Mouse (Mus musculus) granulocyte monocyte progenitor cell, adult 5-6 weeks (primary cell): Measurements from ENCODE around the gene Neurl1b. TPM values are rescaled to one million over a fixed set of nuclear protein-coding genes. Genes with fewer than 3 reads are reported as not detected.

Source experiments
- ATAC-seq: replicated peaks from 2 replicates; pipeline ENCODE4 v1.8.0; 2016; ENCODE audit warnings: mild to moderate bottlenecking, moderate TSS enrichment, inconsistent platforms; ENCODE audit not compliant: poor library complexity, severe bottlenecking
- total RNA-seq, 2 experiments: library from RNA; stranded (forward) in 1 of 2; stranded (reverse) in 1 of 2; fragments of 200-712, 200-1000 nt in 1 of 2; fragments of >200 nt in 1 of 2; fragmentation: Nextera tagmentation in 1 of 2; gene quantifications; 2 replicates each; pipeline ENCODE4 v1.2.3; 2014 to 2017

Gene Neurl1b
- total RNA-seq, 2 experiments from 2014 or later = 1.4 to 3.6 TPM

DNA sequence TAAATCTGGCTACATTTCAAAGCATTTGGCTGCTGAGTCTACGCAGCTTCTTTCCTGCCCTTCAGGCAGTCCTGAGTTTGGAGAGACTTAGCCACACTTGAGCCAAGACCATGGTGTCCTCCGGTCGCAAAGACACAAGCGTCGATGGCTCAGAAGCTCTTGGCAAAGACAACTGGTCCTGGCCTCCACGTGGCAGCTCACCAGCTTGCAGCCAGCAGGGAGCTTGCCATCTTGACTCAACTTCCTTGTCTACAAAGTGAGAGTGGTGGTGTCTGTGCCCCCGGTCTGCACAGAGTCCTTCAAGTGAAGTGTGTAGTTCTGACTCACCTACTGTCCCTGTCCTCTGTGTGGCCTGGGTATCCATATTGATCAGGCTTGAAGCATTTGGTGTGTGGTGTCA lies 22.3 kb upstream of the Neurl1b start:
- ATAC-seq = no peak

DNA sequence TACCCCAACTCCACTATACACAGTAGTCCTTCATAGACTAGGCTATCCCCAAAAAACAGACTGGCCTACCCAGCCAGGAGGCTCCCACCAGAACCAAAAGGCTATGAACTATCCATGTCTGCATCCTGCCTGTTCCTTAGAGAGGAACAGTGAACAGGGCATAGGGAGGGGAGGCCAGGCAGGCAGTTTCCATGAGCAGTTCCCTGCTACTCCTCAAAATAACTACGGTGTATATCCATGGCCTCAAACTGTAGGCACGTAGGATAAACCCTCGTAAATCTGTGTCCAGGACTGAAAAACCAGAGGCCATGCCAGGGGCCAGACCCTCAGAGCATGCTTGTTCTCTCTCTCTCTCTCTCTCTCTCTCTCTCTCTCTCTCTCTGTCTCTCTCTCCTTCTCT lies 17.9 kb upstream of the Neurl1b start:
- ATAC-seq = no peak

- no peak for ATAC-seq
Observed at GRCm38 (mm10) chr17:26397339-26397738, 17.3 kb upstream of the Neurl1b start.

DNA sequence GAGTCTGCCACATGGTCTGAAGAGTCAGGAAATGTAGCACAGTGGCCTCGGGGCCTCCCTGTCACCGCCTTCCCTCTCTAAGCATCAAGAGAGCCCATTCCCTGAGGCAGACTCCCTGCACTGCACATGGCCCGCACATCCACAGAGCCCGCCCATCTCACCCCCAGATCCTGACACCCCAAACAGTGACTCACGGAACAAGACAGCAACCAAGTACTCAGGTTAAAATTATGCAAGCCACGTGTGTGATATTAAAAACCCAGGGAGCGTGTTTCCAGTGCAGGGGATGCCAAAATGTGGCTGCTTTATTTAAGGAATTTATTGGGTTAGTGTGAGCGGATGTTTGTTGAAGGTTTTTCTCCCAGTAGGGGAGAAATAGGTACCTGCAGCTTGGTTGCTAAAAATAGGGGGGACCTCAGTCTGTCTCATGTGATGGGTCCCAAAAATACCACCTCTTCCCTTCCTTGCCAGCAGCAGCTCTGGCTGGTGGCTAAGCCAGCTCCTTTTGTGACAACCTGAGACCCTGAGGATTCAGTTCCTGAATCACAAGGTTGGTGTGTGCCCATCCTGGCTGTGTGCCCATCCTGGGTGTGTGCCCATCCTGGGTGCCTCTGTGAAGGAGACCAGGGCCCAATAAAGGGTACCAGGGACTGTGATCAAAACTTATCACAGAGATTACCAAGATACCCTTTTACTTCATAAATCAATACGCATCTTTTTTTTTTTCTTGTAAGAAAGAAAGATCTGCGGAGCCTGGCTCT lies 9.1 kb upstream of the Neurl1b start:
- no peak for ATAC-seq

GRCm38 (mm10) chr17:26412967-26413366 lies 1.7 kb upstream of the Neurl1b start:
- no peak for ATAC-seq

GRCm38 (mm10) chr17:26414184-26414522 lies 476 bp upstream of the Neurl1b start:
- no peak for ATAC-seq

DNA sequence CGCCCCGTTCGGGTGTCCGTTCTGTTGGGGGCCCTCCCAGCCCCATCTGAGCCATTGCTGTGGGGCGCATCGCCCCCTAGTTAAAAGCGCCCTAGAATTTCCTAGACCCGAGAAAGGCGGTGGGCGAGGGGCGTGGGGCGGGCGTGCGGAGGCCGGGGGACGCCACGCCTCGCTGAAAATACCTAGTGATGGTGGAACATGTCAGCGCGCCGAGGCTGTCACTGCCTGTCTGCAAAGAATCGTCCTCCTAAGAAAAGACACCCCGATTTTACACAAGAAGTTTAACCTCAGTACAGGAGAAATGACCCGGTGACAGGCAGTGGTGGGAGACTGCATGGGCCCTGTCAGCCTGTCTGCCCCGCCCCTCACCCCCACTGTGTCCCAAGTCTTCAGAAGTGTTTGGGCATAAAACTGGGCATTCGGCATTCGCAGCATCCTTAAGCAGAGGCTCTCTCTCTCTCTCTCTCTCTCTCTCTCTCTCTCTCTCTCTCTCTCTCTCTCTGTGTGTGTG lies 781 bp downstream of the Neurl1b start:
- peak; percentile 17; the same call in 1 of the 2 replicates for ATAC-seq

DNA sequence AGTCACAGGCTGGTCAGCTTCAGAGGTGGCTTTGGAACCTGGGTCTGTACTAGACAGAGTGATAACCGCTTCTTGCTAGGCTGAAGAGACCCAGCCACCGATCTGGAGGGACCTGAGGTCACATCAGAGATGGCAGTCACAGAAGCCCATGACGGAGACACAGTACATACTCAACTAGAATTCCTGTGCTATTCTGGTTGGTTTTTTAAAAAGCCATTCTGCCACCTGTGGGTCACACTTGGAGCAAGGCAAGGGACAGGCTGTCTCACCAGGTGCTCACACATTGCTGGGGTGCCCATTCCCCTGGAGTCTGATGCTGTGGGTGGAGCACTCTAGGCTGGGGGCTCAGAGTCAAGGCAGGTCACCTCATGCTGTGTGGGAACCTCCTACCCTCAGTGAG lies 1.5 kb downstream of the Neurl1b start:
- ATAC-seq = no peak

- ATAC-seq = no peak
Observed at GRCm38 (mm10) chr17:26417770-26418421, 3.3 kb downstream of the Neurl1b start.

- ATAC-seq = no peak
Observed at GRCm38 (mm10) chr17:26420491-26421247, 6.0 kb downstream of the Neurl1b start.

DNA sequence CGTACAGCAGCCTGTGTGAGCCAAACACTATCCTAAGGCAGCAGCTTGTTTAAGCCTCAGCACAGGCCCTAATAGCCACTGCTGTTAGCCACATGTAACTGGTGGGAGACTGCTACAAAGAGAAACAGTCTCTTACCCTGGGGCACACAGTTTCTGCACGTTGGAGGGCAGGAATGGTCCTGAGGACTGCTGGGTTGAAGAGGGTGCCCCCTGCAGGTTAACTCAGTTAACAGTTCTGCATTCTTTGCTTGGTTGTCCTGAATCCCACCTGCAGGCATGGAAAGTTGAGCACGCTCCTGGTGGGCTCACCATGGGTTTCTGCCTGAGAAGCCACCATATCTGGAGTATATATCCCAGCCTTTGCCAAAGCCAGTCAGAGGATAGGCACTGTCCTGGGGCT lies 6.9 kb downstream of the Neurl1b start:
- no peak for ATAC-seq

DNA sequence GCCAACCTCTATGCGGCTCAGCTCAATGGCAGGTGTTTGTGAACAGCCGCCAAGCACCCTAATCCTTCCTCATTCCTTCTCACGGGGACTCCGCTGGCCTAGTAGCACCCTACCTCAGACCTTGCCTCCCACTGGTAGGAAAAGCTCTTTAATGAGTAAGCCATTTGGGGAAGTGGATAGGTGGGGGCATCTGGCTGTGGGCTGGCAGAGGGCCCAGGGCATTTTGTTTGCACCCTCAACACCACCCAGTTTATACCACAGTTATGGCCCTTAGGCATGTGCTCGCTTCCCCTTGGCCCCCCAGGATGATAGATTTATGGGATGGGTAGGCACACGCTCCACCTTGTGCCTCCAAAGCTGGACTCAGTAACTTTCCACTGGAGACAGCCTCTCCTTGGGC lies 7.8 kb downstream of the Neurl1b start:
- peak; percentile 75 for ATAC-seq

DNA sequence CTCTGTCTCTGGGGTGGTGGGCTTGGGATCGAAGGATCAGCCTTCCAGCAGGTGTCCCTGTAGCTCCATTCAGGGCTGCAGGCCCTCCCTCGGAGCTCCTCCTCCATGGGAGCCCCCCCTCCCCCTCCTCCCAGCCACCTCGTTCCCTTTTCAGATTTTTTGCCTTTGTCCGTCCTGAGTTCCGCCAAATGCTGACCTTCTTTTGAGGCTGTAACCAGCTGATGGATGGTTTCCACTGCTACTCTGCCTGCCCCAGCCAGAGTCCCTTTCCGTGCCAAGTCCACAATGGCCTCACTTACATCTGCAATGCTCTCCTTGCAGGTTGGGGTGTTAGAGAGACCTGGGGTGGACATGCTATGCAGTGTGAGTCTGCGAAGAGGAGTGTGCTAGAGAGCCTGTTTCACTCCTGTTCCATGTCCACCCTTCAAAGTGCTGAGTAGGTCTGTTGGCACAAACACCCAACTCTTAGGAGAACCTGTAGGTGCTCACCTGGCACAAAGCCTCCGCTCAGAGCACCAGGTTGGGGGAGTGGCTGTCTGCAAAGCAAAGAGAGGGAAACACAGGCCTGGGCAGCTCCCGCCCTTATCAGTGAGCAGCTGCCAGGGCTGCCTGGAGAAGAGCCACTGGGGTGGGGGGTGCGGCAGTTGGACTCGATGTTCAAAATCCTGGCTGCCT lies 9.5 kb downstream of the Neurl1b start:
- ATAC-seq = no peak

DNA sequence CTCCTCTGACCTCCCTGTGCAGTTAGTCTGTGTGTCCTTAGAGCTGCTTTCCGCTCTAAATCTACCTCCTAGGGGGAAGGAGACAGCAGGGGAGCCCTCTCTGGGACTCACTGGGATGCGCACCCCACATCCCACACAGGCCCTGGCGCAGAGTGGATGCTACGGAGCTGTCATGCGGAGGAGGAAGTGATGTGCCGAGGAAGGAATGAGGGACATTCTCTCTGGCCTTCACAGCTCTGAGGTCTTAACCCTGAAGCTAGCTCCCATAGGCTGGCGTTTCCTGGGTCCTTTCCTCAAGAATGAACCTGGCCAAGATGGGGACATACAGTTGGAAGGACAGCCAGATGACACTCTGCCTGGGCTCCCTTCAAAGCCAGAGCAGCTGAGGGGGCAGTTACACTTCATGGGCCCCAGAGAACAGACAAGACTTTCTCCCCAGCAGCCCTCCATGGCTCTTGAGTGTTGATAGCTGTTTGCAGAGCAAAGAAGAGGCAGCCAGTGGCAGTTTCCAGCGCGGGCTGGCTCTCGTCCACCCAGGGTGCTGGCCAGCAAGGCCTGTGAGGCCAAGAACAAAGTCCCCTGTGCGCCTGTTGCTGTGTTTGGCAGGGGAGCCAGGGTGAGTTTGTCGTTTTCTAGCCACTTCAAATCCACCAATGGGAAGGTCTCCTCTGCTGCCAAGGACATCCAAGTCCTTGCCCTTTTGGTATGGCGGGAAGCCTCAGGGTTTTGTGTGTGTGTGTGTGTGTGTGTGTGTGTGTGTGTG lies 10.5 kb downstream of the Neurl1b start:
- ATAC-seq = no peak

GRCm38 (mm10) chr17:26433295-26433694 lies 18.7 kb downstream of the Neurl1b start:
- no peak for ATAC-seq

DNA sequence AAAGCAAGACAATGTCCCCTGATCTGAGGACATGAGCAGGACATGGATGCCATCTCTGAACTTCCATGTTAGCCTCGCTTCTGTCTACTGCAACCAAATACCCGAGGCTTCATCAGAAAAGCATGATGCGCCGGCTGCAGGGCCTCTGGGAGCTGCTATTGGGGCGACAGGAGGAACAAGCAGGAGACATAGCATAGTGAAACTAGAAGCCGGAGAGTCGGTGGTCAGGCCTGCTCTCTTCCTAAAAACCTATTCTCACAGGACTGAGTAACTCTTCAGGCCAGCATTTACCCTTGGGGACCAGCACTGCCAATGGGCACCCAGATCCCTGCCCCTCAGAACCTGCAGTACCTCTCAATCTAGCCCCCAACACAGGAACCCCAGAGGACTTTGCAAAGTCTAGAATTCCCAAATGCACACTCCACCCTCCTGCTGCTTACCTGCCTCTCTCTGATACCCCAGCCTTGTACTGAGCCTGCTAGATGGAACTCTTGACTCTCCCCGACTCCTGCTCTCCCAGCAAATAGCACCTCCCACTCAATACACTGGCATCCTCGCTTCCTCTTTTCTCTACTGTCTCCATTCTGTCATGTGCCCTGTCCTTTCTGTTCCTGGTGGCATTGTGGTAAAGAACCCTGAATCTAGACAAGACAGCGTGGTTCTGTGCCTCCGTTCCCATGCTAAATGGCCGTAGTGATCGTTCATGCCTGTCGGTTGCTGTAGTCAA lies 22.6 kb downstream of the Neurl1b start:
- ATAC-seq = peak; percentile 92

DNA sequence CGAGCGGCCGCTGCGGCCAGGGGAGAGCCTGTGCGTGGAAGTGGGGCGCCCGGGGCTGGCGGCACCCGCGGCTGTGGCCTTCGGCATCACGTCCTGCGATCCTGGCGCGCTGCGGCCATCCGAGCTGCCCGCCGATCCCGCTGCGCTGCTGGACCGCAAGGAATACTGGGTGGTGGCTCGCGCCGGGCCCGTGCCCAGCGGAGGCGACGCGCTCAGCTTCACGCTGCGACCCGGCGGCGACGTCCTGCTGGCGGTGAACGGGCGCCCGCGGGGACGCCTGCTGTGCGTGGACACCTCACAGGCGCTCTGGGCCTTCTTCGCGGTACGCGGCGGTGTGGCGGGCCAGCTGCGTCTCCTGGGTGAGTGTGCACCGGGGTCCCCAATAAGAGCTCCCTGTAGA lies 24.4 kb downstream of the Neurl1b start:
- no peak for ATAC-seq

DNA sequence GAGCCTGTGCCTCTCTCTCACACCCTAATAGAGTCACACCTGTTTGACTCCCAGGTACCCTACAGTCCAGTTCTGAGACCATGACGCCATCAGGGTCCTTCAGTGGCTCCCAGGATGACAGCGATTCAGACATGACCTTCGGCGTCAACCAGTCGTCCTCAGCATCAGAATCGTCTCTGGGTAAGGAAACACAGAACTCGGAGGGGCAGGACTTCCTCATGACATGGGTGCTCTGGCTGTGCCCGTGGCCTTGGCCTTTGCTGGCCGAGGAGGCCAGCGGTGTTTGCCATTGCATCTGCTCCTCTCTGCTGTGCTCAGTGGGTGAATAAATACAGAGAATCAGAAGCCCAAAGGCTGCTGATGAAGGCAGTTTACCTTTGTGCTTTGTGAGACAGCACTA lies 26.4 kb downstream of the Neurl1b start:
- ATAC-seq = no peak

GRCm38 (mm10) chr17:26442197-26442596 lies 27.6 kb downstream of the Neurl1b start:
- no peak for ATAC-seq
